Mouse (Mus musculus) midbrain, embryonic 11.5 days (tissue): ENCODE measurements around the gene Trim43a. TPM values are rescaled to one million over a fixed set of nuclear protein-coding genes. Genes with fewer than 3 reads are reported as not detected.
A peak's percentile ranks its signal among the peaks of the same experiment; 100 is the strongest.
"Not testable (repeated sequence)": the region's sequence is repeated elsewhere in the genome, so short reads cannot be mapped to it uniquely, and the experiment has no call there.

Experiments used
- ATAC-seq: fragments of 200-750 bp; cut with Nextera tagmentation; 2 replicates; pipeline ENCODE4 v1.8.0; 2017; ENCODE audit warnings: moderate TSS enrichment, moderate library complexity; ENCODE audit not compliant: low FRiP score
- DNase-seq: peaks from one replicate; pipeline ENCODE4 v3.0.0; 2015; ENCODE audit warnings: low spot score; ENCODE audit errors: missing footprints
- H3K27ac ChIP-seq: fragments of 300-500 bp; sonication (generic); 2 replicates; pipeline ENCODE4 v1.5.1; 2014; ENCODE audit warnings: low read depth, low read length
- H3K27me3 ChIP-seq: fragments of 300-500 bp; sonication (generic); 2 replicates; pipeline ENCODE4 v1.6.1; 2014; ENCODE audit warnings: mild to moderate bottlenecking, low read length, moderate library complexity, mixed read lengths; ENCODE audit not compliant: control insufficient read depth, insufficient read depth
- H3K36me3 ChIP-seq: fragments of 300-500 bp; sonication (generic); 2 replicates; pipeline ENCODE4 v1.6.1; 2014; ENCODE audit warnings: mild to moderate bottlenecking, low read length, moderate library complexity, mixed read lengths; ENCODE audit not compliant: control insufficient read depth, insufficient read depth
- H3K4me1 ChIP-seq: fragments of 300-500 bp; sonication (generic); 2 replicates; pipeline ENCODE4 v1.6.1; 2014; ENCODE audit warnings: low read length; ENCODE audit not compliant: control insufficient read depth, insufficient read depth
- H3K4me2 ChIP-seq: fragments of 300-500 bp; sonication (generic); 2 replicates; pipeline ENCODE4 v1.6.1; 2014; ENCODE audit warnings: mild to moderate bottlenecking, moderate library complexity
- H3K4me3 ChIP-seq: fragments of 300-500 bp; sonication (generic); 2 replicates; pipeline ENCODE4 v1.5.1; 2014; ENCODE audit warnings: low read depth, low read length
- H3K9ac ChIP-seq: fragments of 300-500 bp; sonication (generic); 2 replicates; pipeline ENCODE4 v1.6.1; 2014; ENCODE audit warnings: low read length
- H3K9me3 ChIP-seq: fragments of 300-500 bp; sonication (generic); 2 replicates; pipeline ENCODE4 v1.6.1; 2016; ENCODE audit warnings: low read length; ENCODE audit not compliant: control insufficient read depth
- WGBS: fragments of 180-500 bp; shearing (Covaris S2); extraction: QIAGEN DNeasy Blood & Tissue Kit; methylation state at CpG from one replicate; pipeline ENCODE4 v1.1.7; 2014; 5-methylcytosine and 5-hydroxymethylcytosine counted together
- polyA plus RNA-seq: library from polyadenylated mRNA; unstranded; fragments of >200 nt; fragmentation: Nextera tagmentation; extraction: Ambion mirVana; gene quantifications from 2 replicates; pipeline ENCODE4 v1.2.1, GENCODE M21; 2014

Gene Trim43a
- not detected in 2 replicates for polyA plus RNA-seq

GRCm38 (mm10) chr9:88580591-88580990, at the start of gene Trim43a:
TSS of gene Trim43a (plus strand) at chr9:88580891.
- ATAC-seq, DNase-seq, H3K9me3 ChIP-seq, H3K27ac ChIP-seq, H3K4me3 ChIP-seq, H3K4me2 ChIP-seq, H3K9ac ChIP-seq, H3K4me1 ChIP-seq, H3K27me3 ChIP-seq, H3K36me3 ChIP-seq: not testable (repeated sequence)
- 81% methylated on average over 2 of the region's 2 CpGs for WGBS

DNA sequence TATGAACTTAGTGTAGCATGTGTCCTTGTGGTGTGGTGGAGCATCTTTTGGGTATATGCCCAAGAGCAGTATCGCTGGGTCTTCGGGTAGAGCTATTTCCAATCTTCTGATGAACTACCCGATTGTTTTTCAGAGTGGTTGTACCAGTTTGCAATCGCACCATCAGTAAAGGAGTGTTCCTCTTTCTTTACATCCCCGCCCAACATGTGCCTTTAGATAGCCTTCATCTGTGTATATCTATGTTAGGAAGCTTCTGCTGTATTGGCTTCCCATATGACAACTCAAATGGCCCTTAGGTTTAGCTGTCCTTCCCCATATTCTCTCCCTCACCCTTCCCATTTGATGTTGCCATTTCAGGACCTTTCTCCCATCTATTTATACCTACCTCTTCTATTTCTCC, 46.6 kb upstream of the Trim43a start:
- ATAC-seq (no peak), DNase-seq (no peak)
- 88% methylated on average over 5 of the region's 5 CpGs for WGBS
- Histone ChIP-seq H3K27ac (no peak overlapping the region), H3K27me3 (no peaks in the 10 kb centered on the region), H3K4me3 (no peak overlapping the region), H3K36me3 (no peaks in the 10 kb centered on the region), H3K9me3 (no peaks in the 10 kb centered on the region), H3K9ac (no peak overlapping the region), H3K4me2 (no peak overlapping the region), H3K4me1 (no peaks in the 10 kb centered on the region)

DNA sequence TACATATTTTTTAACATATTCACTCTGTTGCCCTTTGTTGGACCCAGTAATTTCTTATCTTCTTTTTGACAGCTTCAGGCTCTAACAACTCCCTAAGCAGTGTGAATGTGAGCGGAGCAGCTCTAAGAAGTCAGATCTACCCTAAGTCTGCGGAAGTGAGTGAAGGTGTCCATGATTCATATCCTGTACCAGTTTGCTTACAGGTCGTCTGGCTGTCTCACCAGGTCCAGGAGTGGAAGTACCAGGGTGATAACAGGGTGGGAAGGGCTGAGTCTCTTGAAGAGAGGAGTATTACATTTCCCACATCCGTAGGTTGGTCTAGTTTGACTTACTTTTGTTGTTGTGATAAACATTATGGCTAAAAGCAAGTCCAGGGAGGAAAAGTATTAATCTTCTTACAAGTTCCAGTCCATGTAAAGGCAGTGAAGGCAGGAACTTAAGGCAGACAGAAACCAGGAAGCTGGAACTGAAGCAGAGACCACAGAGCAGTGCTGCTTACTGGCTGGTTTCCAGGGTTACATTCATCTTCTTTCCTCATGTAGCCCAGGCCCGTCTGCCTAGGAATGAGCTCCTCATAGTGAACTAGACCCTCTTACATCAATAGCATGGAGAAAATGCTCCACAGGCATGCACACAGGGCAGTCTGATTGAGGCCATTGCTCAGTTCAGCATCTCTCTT, 41.0 kb upstream of the Trim43a start:
- DNase-seq (no peak), ATAC-seq (no peak)
- WGBS = 86% methylated on average over 5 of the region's 5 CpGs
- H3K4me2 ChIP-seq = no peak overlapping the region
- H3K9me3 ChIP-seq = no peaks in the 10 kb centered on the region
- H3K27me3 ChIP-seq = no peaks in the 10 kb centered on the region
- H3K4me1 ChIP-seq = no peaks in the 10 kb centered on the region
- no peak overlapping the region for H3K9ac ChIP-seq
- H3K27ac ChIP-seq = no peak overlapping the region
- no peak overlapping the region for H3K4me3 ChIP-seq
- H3K36me3 ChIP-seq = no peaks in the 10 kb centered on the region

GRCm38 (mm10) chr9:88542816-88543215, 37.9 kb upstream of the Trim43a start:
- H3K9me3 ChIP-seq = no peaks in the 10 kb centered on the region
- no peak overlapping the region for H3K4me2 ChIP-seq
- no peak overlapping the region for H3K27ac ChIP-seq
- no peaks in the 10 kb centered on the region for H3K27me3 ChIP-seq
- no peak for DNase-seq
- no peak overlapping the region for H3K9ac ChIP-seq
- H3K4me1 ChIP-seq = no peaks in the 10 kb centered on the region
- no peaks in the 10 kb centered on the region for H3K36me3 ChIP-seq
- WGBS = 38% methylated on average over 2 of the region's 2 CpGs
- no peak overlapping the region for H3K4me3 ChIP-seq
- peak; percentile 23; the same call in 1 of the 2 replicates for ATAC-seq

DNA sequence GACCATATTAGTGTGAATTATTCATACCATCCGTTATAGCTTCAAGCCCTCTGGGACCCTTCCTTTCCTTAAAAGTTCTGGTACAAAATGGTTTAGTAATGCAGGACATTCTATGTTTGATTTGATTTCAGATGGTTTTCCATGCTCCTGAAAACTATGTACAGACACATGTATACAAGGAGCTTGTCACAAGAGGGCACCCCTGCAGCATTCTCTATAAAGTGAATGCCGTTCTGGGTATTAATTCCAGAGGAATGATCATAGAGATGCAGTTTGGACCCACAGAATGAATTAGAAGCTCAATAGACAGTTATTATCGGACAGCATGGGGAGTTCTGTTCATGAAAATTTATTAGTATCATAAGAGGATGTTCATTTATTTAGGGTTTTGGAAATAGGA, 35.2 kb upstream of the Trim43a start:
- Histone ChIP-seq H3K27me3 (no peaks in the 10 kb centered on the region), H3K36me3 (no peaks in the 10 kb centered on the region), H3K4me1 (peaks cover 8% of the 10 kb centered on the region; the same call in 1 of the 2 replicates), H3K9ac (no peak overlapping the region), H3K27ac (no peak overlapping the region), H3K4me3 (no peak overlapping the region), H3K9me3 (no peaks in the 10 kb centered on the region), H3K4me2 (no peak overlapping the region)
- DNase-seq (no peak), ATAC-seq (no peak)
- 40% methylated on average over 3 of the region's 3 CpGs for WGBS

DNA sequence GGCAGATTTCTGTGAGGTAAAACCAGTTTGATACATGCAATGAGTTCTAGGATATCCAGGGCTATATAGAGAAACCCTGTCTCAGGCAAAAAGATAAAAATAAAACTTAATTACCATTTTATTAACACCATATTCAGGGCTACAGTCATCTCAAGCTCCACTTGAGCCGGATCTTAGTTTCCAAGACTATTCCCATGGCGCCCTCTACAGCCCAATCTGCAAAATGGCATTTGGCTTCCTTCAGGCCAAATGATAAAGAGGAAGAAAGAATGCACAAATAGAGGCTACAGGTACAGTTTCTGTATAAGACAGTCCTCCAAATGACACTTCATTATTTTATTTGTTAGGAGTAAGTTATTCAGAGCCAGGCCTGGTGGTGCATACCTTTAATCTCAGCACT, 34.5 kb upstream of the Trim43a start:
- Histone ChIP-seq H3K36me3 (no peaks in the 10 kb centered on the region), H3K4me2 (no peak overlapping the region), H3K27ac (no peak overlapping the region), H3K9me3 (no peaks in the 10 kb centered on the region), H3K27me3 (no peaks in the 10 kb centered on the region), H3K9ac (no peak overlapping the region), H3K4me1 (peaks cover 8% of the 10 kb centered on the region; the same call in 1 of the 2 replicates), H3K4me3 (no peak overlapping the region)
- ATAC-seq = no peak
- DNase-seq = peak; percentile 94
- WGBS = 8% methylated on average over 2 of the region's 2 CpGs

DNA sequence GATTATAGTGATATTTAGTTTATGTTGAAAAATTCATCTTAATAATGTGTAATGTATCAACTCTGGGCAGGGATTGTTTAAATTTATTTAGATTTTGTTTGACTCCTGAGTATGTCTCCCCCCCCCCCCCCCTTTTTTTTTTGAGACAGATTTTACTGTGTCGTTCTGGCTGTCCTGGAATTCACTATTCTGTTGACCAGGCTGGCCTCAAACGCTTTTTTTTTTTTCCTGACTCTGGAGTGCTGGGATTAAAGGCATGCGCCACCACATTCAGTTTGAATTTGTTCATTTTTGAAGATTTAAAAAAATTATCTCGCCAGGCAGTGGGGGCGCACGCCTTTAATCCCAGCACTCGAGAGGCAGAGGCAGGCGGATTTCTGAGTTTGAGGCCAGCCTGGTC, 34.0 kb upstream of the Trim43a start:
- no peak overlapping the region for H3K9ac ChIP-seq
- WGBS = 62% methylated on average over 8 of the region's 8 CpGs
- DNase-seq = no peak
- H3K9me3 ChIP-seq = no peaks in the 10 kb centered on the region
- no peaks in the 10 kb centered on the region for H3K27me3 ChIP-seq
- H3K27ac ChIP-seq = no peak overlapping the region
- no peak overlapping the region for H3K4me2 ChIP-seq
- H3K4me3 ChIP-seq = no peak overlapping the region
- peaks cover 8% of the 10 kb centered on the region; the same call in 1 of the 2 replicates for H3K4me1 ChIP-seq
- ATAC-seq = no peak
- no peaks in the 10 kb centered on the region for H3K36me3 ChIP-seq

DNA sequence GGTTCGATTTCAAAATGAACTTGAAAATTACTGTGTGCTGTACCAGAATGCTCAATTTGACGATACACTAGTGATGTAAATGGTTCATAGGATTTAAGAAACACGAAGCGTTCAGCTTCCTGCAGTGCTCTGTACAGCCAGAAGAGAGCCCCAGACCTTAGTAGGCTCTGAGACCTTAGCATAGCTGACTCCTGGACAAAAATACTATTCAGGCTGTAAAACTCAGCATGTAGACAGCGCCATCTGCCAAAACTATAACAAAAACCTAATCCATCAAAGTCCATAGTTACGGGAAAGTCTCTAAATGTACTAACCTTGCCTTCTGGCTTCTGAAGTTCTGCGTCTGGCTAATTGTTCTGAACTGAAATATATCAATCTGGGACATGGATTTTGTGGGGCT, 33.4 kb upstream of the Trim43a start:
- Histone ChIP-seq H3K9ac (peak overlapping the region; percentile 65; the same call in 1 of the 2 replicates), H3K9me3 (no peaks in the 10 kb centered on the region), H3K27ac (no peak overlapping the region; the same call in 1 of the 2 replicates), H3K4me1 (peaks cover 8% of the 10 kb centered on the region; the same call in 1 of the 2 replicates), H3K27me3 (no peaks in the 10 kb centered on the region), H3K4me3 (peak overlapping the region; percentile 65), H3K4me2 (peak overlapping the region; percentile 70), H3K36me3 (no peaks in the 10 kb centered on the region)
- WGBS = 38% methylated on average over 7 of the region's 7 CpGs
- no peak for DNase-seq
- ATAC-seq = peak; percentile 43

DNA sequence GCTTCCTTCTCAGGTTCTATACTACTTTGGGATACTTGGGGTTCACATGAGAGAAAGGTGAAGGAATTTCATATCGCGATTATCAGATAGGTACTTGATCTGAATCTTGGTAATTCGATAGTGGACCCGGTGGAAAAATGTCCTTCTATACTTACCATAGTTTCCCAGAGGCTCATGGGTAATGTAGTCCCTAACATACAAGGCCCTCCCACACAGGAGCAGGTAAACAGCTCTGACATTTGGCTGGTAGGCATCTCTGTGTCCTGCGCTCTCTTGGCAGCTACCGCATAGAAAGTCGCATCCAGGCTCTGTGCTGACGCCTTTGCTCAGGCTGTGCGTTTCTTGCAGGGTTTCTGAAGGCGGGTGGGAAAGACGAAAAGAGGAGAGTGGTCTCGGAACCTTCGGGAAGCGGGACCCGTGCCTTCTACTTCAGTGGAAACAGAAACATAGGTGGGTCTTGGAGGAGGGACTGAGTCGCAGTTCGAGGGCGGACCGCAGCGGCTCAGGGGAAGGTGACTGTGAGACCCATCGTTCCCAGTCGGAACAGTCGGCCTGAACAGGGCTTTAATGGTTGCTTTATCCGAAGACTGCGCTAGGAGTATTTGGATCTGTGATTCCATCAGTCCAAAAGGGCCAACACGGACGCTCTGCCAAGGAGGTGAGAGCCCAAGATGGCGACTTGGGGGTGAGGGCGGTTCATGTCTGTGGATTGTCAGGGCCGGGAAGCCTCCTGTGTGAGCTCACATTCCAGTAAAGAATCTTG, 32.7 kb upstream of the Trim43a start, which contains the start of gene Zfp949:
Zfp949 (plus strand) TSS at position 170 of the 763 bp plus-strand sequence.
- ATAC-seq = peak; percentile 93
- Histone ChIP-seq H3K4me1 (peaks cover 8% of the 10 kb centered on the region; the same call in 1 of the 2 replicates), H3K36me3 (no peaks in the 10 kb centered on the region), H3K4me2 (peak within 1 kb of the TSS; percentile 70), H3K4me3 (peak within 1 kb of the TSS; percentile 65), H3K9me3 (no peaks in the 10 kb centered on the region), H3K27ac (no peak within 1 kb of the TSS; the same call in 1 of the 2 replicates), H3K27me3 (no peaks in the 10 kb centered on the region), H3K9ac (peak within 1 kb of the TSS; percentile 65)
- DNase-seq = peak; percentile 97
- under 1% methylated on average over 30 of the region's 30 CpGs for WGBS
